In genomic region chr16:36502286-36502685, GRCm38 (mm10) we compare ENCODE assay signal across 32 mouse cellular contexts. TPM values are rescaled to one million over a fixed set of nuclear protein-coding genes. Genes with fewer than 3 reads are reported as not detected.
DNase-seq lines count a peak whose midpoint lies in the region; ATAC-seq and TF ChIP-seq lines count a peak whose summit lies in the region.
"Had no signal": no experiment of that assay in that cellular context is flagged by ENCODE, and none has a peak within 500 bp of the region (broad histone marks: within the 10 kb centered on the region; RNA-seq: fewer than 3 reads in every experiment).

No protein-coding gene starts in this region.

- 52% methylated on average over 2 of the region's 2 CpGs for WGBS in lung, embryonic 14.5 days
- 40% methylated on average over 2 of the region's 2 CpGs for WGBS in lung, postnatal 0 days

- no peak overlapping the region for H3K9ac ChIP-seq in lung, embryonic 14.5 days
- H3K9ac ChIP-seq in lung, postnatal 0 days (replicated peaks; ENCODE audit: low read depth): no peak overlapping the region
- H3K9ac ChIP-seq: forebrain, embryonic 13.5 days; heart, embryonic 13.5 days; hindbrain, embryonic 14.5 days; limb, embryonic 12.5 days; liver, embryonic 13.5 days; lung, embryonic 15.5 days; stomach, embryonic 15.5 days had no signal

- H3K4me1 ChIP-seq in lung, embryonic 14.5 days (ENCODE audit: insufficient read depth): no peaks in the 10 kb centered on the region
- no peaks in the 10 kb centered on the region for H3K4me1 ChIP-seq in lung, postnatal 0 days (ENCODE audit: insufficient read depth, low read depth, low read length)
- H3K4me1 ChIP-seq: forebrain, embryonic 13.5 days; heart, embryonic 13.5 days; limb, embryonic 12.5 days; liver, embryonic 13.5 days; lung, embryonic 15.5 days; megakaryocyte, embryonic 14.5 days; stomach, embryonic 15.5 days had no signal

- no peaks in the 10 kb centered on the region for H3K27me3 ChIP-seq in lung, embryonic 14.5 days (ENCODE audit: insufficient read depth, low read length)
- no peaks in the 10 kb centered on the region for H3K27me3 ChIP-seq in lung, postnatal 0 days (replicated peaks; ENCODE audit: insufficient read depth, low read length)
- H3K27me3 ChIP-seq: forebrain, embryonic 13.5 days; heart, embryonic 13.5 days; limb, embryonic 12.5 days; liver, embryonic 13.5 days; lung, embryonic 15.5 days; stomach, embryonic 15.5 days had no signal

- H3K9me3 ChIP-seq in lung, embryonic 14.5 days (ENCODE audit: low read depth, low read length): no peaks in the 10 kb centered on the region
- no peaks in the 10 kb centered on the region for H3K9me3 ChIP-seq in lung, postnatal 0 days (ENCODE audit: low read length)
- H3K9me3 ChIP-seq: forebrain, embryonic 13.5 days; heart, embryonic 13.5 days; limb, embryonic 12.5 days; liver, embryonic 13.5 days; lung, embryonic 15.5 days; stomach, embryonic 15.5 days had no signal

- no peak for TF ChIP-seq CTCF in lung, embryonic 14.5 days (IDR thresholded peaks at IDR 0.05; ENCODE audit: low read depth)
- TF ChIP-seq CTCF in lung, postnatal 0 days (IDR thresholded peaks at IDR 0.05): no peak

- no peak for ATAC-seq in lung, embryonic 14.5 days (ENCODE audit: insufficient read depth)
- ATAC-seq in lung, postnatal 0 days: no peak
- ATAC-seq in neutrophil, adult 5-6 weeks (ENCODE audit: extremely low read depth, insufficient number of reproducible peaks, low FRiP score, poor library complexity, severe bottlenecking): 0 out of 2 replicates have a peak, but pooled peaks have one; percentile 16
- ATAC-seq: forebrain, embryonic 13.5 days had no signal

- H3K4me2 ChIP-seq in lung, embryonic 14.5 days: no peak overlapping the region
- no peak overlapping the region for H3K4me2 ChIP-seq in lung, postnatal 0 days (replicated peaks; ENCODE audit: low read depth, low read length)
- H3K4me2 ChIP-seq: forebrain, embryonic 13.5 days; heart, embryonic 13.5 days; hindbrain, embryonic 14.5 days; limb, embryonic 12.5 days; liver, embryonic 13.5 days; lung, embryonic 15.5 days; stomach, embryonic 15.5 days had no signal

- no peak overlapping the region for H3K4me3 ChIP-seq in lung, embryonic 14.5 days (ENCODE audit: low read depth, low read length)
- no peak overlapping the region for H3K4me3 ChIP-seq in lung, postnatal 0 days (ENCODE audit: low read depth, low read length)
- H3K4me3 ChIP-seq: forebrain, embryonic 13.5 days; gastrocnemius, adult 2 months; heart, embryonic 13.5 days; layer of hippocampus, adult 2 months; limb, embryonic 12.5 days; liver, embryonic 13.5 days; lung, embryonic 15.5 days; megakaryocyte, embryonic 14.5 days; stomach, embryonic 15.5 days had no signal

- H3K36me3 ChIP-seq in lung, embryonic 14.5 days (ENCODE audit: insufficient read depth): no peaks in the 10 kb centered on the region
- no peaks in the 10 kb centered on the region for H3K36me3 ChIP-seq in lung, postnatal 0 days (ENCODE audit: insufficient read depth, low read length)
- H3K36me3 ChIP-seq: heart, embryonic 13.5 days; limb, embryonic 12.5 days; liver, embryonic 13.5 days; lung, embryonic 15.5 days; stomach, embryonic 15.5 days had no signal

- peak; percentile 50 for DNase-seq in adrenal gland, postnatal 14 days
- no peak for DNase-seq in adrenal gland, postnatal 4 days (ENCODE audit: low spot score in 2 of 2)
- DNase-seq in lung, embryonic 14.5 days: peak; percentile 10
- no peak for DNase-seq in lung, postnatal 0 days (ENCODE audit: low spot score)
- DNase-seq in R1 (ENCODE audit: low read depth, low spot score): peak; percentile 44
- no peak for DNase-seq in yolk sac, embryonic 10.5 days (ENCODE audit: low spot score)
- DNase-seq in spleen, adult 18-20 months: no peak
- DNase-seq: adrenal gland, adult 8-10 months; B cell, adult 2 months; cerebellum, adult 8-10 months; cerebellum, postnatal 36 days; gastrocnemius, adult 2 months; kidney, adult 8-10 months; kidney, postnatal 14 days; layer of hippocampus, postnatal 36 days; liver, embryonic 13.5 days; midbrain, embryonic 14.5 days; retina, postnatal 1 day; right cerebral cortex, postnatal 25 days; thymus, postnatal 25 days had no signal

- no peak for TF ChIP-seq EP300 in lung, postnatal 0 days (IDR thresholded peaks at IDR 0.05)

- no peak overlapping the region for H3K27ac ChIP-seq in lung, embryonic 14.5 days (ENCODE audit: low read depth)
- no peak overlapping the region for H3K27ac ChIP-seq in lung, postnatal 0 days (ENCODE audit: low read length)
- H3K27ac ChIP-seq: forebrain, embryonic 13.5 days; gastrocnemius, adult 2 months; heart, embryonic 13.5 days; hindbrain, embryonic 14.5 days; layer of hippocampus, adult 2 months; limb, embryonic 12.5 days; liver, embryonic 13.5 days; lung, embryonic 15.5 days; stomach, embryonic 15.5 days had no signal

RNA-seq across cellular contexts. Expression of gene Stfa3, which starts 47.1 kb away (rescaled TPM):
- total RNA-seq in adrenal gland, postnatal 14 days (2021): not detected in 2 replicates
- total RNA-seq in adrenal gland, postnatal 4 days (2021): 10 to 100 TPM; 14.2 to 40.7 TPM
- polyA plus RNA-seq in lung, embryonic 14.5 days (2014; fragmentation: Nextera tagmentation; extraction: Ambion mirVana): 1.5 TPM in 1 of 2 replicates, not detected in the other
- 14.5 and 16.1 TPM in 2 replicates for polyA plus RNA-seq in lung, postnatal 0 days (2015; fragmentation: Nextera tagmentation; extraction: Ambion mirVana)
- 2.5 and 4.3 TPM in 2 replicates for total RNA-seq in neutrophil, adult 5-6 weeks (2017)
- total RNA-seq: adrenal gland, adult 8-10 months; gastrocnemius, adult 2 months; heart, postnatal 25 days; layer of hippocampus, adult 2 months; layer of hippocampus, postnatal 36 days; left cerebral cortex, postnatal 10 days had no signal
- polyA plus RNA-seq: forebrain, embryonic 13.5 days; hindbrain, embryonic 14.5 days; midbrain, embryonic 14.5 days; neural tube, embryonic 11.5 days had no signal

RNA-seq across cellular contexts. Expression of gene Casr, which starts 59.7 kb away (rescaled TPM):
- 0.11 TPM in 1 of 2 replicates, not detected in the other for total RNA-seq in adrenal gland, postnatal 14 days (2021)
- total RNA-seq in adrenal gland, postnatal 4 days (2021): 1 to 10 TPM in 1 of 2 experiments, under 1 TPM in 1; 0.14 to 2.9 TPM
- 0.08 TPM in 1 of 2 replicates, not detected in the other for polyA plus RNA-seq in lung, embryonic 14.5 days (2014; fragmentation: Nextera tagmentation; extraction: Ambion mirVana)
- 0.12 TPM in 1 of 2 replicates, not detected in the other for polyA plus RNA-seq in lung, postnatal 0 days (2015; fragmentation: Nextera tagmentation; extraction: Ambion mirVana)
- not detected in 2 replicates for total RNA-seq in neutrophil, adult 5-6 weeks (2017)
- total RNA-seq: adrenal gland, adult 8-10 months; heart, postnatal 25 days had no signal
- polyA plus RNA-seq: forebrain, embryonic 13.5 days; liver, embryonic 13.5 days; neural tube, embryonic 11.5 days had no signal

Comparison
In these comparisons a context has a peak if more than half of its experiments do, and no peak if none do; other contexts are left out.
1. DNase-seq: peak in adrenal gland, postnatal 14 days (single experiment), lung, embryonic 14.5 days (single experiment) and R1 (single experiment); none in adrenal gland, postnatal 4 days (0 of 2), lung, postnatal 0 days (single experiment), yolk sac, embryonic 10.5 days (single experiment) and spleen, adult 18-20 months (0 of 2).